Mouse (Mus musculus) brain, embryonic 18.5 days (tissue): Measurements from ENCODE around the gene Ngef.

Experiments
- DNase-seq: peaks from one replicate; pipeline ENCODE4 v3.0.0-alpha.2; 2012; ENCODE audit warnings: low read depth, low spot score

The Ngef gene

GRCm38 (mm10) chr1:87573800-87574215 is at the start of gene Ngef:
TSS of gene Ngef (minus strand) at chr1:87573870.
- DNase-seq = no peak

GRCm38 (mm10) chr1:87621858-87622279 is 48.2 kb upstream of the Ngef start:
- no peak for DNase-seq

GRCm38 (mm10) chr1:87621146-87621857 is 47.6 kb upstream of the Ngef start:
- DNase-seq = no peak

GRCm38 (mm10) chr1:87620693-87621092 is 47.0 kb upstream of the Ngef start:
- no peak for DNase-seq

- DNase-seq = no peak
Measured at GRCm38 (mm10) chr1:87620211-87620668, 46.6 kb upstream of the Ngef start, which contains the start of gene Inpp5d. TSS of gene Inpp5d (plus strand) at chr1:87620312.

GRCm38 (mm10) chr1:87614576-87615295 is 41.1 kb upstream of the Ngef start:
- DNase-seq = no peak

- DNase-seq = no peak
Measured at GRCm38 (mm10) chr1:87608416-87609046, 34.9 kb upstream of the Ngef start.

GRCm38 (mm10) chr1:87607385-87608091 is 33.9 kb upstream of the Ngef start:
- DNase-seq = peak; percentile 54

GRCm38 (mm10) chr1:87605296-87605695 is 31.6 kb upstream of the Ngef start:
- DNase-seq = no peak

GRCm38 (mm10) chr1:87603389-87603788 is 29.7 kb upstream of the Ngef start:
- no peak for DNase-seq

GRCm38 (mm10) chr1:87601801-87602200 is 28.1 kb upstream of the Ngef start:
- no peak for DNase-seq

GRCm38 (mm10) chr1:87600533-87600932 is 26.9 kb upstream of the Ngef start:
- DNase-seq = no peak

- DNase-seq = no peak
Measured at GRCm38 (mm10) chr1:87594671-87595070, 21.0 kb upstream of the Ngef start.

- no peak for DNase-seq
Measured at GRCm38 (mm10) chr1:87594261-87594660, 20.6 kb upstream of the Ngef start.

- no peak for DNase-seq
Measured at GRCm38 (mm10) chr1:87589980-87590379, 16.3 kb upstream of the Ngef start.

GRCm38 (mm10) chr1:87589162-87589561 is 15.5 kb upstream of the Ngef start:
- DNase-seq = no peak

GRCm38 (mm10) chr1:87580824-87581223 is 7.2 kb upstream of the Ngef start:
- no peak for DNase-seq

- no peak for DNase-seq
Measured at GRCm38 (mm10) chr1:87578965-87579364, 5.3 kb upstream of the Ngef start.

- DNase-seq = no peak
Measured at GRCm38 (mm10) chr1:87574785-87575184, 1.1 kb upstream of the Ngef start.

GRCm38 (mm10) chr1:87574353-87574752 is 683 bp upstream of the Ngef start:
- DNase-seq = no peak

GRCm38 (mm10) chr1:87573261-87573660 is 409 bp downstream of the Ngef start:
- no peak for DNase-seq

GRCm38 (mm10) chr1:87568398-87568797 is 5.3 kb downstream of the Ngef start:
- DNase-seq = no peak
